Mouse (Mus musculus) olfactory bulb, adult 2 months (tissue): ENCODE measurements around the gene Iqgap3.

Experiments
- CTCF ChIP-seq: fragments of 200-500 bp; IDR thresholded peaks from 2 replicates; pipeline ENCODE4 v1.5.1; 2012; ENCODE audit warnings: low read depth, mild to moderate bottlenecking, low read length, moderate library complexity; ENCODE audit not compliant: insufficient read depth
- POLR2A ChIP-seq: fragments of 200-500 bp; IDR thresholded peaks from 2 replicates; pipeline ENCODE4 v1.6.1; 2012; ENCODE audit warnings: mild to moderate bottlenecking, low read depth, low read length, moderate library complexity; ENCODE audit not compliant: insufficient read depth

DNA sequence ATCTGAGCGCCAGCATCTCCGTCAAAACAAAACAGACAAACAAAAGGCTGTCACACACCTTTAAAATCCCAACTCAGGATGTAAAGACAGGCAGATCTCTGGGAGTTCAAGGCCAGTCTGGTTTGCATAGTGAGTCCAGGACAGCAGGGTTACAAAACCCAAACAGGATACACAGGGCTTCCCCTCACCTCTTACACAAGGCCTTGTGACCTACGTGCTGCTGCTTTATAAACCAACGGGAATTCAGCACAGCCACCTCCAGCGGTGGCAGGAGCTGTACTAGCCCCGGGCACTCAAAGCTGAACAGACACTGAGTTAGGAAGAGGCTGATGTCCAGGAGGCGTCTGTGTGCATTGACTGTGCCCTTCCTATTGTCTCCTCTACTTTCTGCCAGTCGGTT lies 4.3 kb upstream of the Iqgap3 start:
- TF ChIP-seq CTCF (no peak), POLR2A (no peak)
